Mouse (Mus musculus) heart, postnatal 0 days (tissue): ENCODE data around the gene Gm49373. TPM values are rescaled to one million over a fixed set of nuclear protein-coding genes. Genes with fewer than 3 reads are reported as not detected.

Experiments
- ATAC-seq: fragments of 200-750 bp; cut with Nextera tagmentation; 2 replicates; pipeline ENCODE4 v1.8.0; 2017; ENCODE audit warnings: low read depth, moderate number of reproducible peaks, moderate library complexity; ENCODE audit not compliant: insufficient read depth
- DNase-seq: peaks from one replicate; pipeline ENCODE4 v3.0.0-alpha.2; 2016; ENCODE audit warnings: low spot score
- H3K27ac ChIP-seq: fragments of 300-500 bp; sonication (generic); 2 replicates; pipeline ENCODE4 v1.5.1; 2014; ENCODE audit warnings: low read depth, mild to moderate bottlenecking
- H3K27me3 ChIP-seq: fragments of 300-500 bp; sonication (generic); 2 replicates; pipeline ENCODE4 v1.6.1; 2014; ENCODE audit warnings: low read length, mixed read lengths; ENCODE audit not compliant: control insufficient read depth, insufficient read depth
- H3K36me3 ChIP-seq: fragments of 300-500 bp; sonication (generic); replicated peaks from 2 replicates; pipeline ENCODE4 v1.6.1; 2014; ENCODE audit warnings: low read length, mixed read lengths; ENCODE audit not compliant: control insufficient read depth, insufficient read depth
- H3K4me1 ChIP-seq: fragments of 300-500 bp; sonication (generic); 2 replicates; pipeline ENCODE4 v1.6.1; 2014; ENCODE audit warnings: antibody characterized with exemption; ENCODE audit not compliant: control insufficient read depth, insufficient read depth
- H3K4me2 ChIP-seq: fragments of 300-500 bp; sonication (generic); 2 replicates; pipeline ENCODE4 v1.6.1; 2014; ENCODE audit warnings: low read depth, mild to moderate bottlenecking, low read length, moderate library complexity
- H3K4me3 ChIP-seq: fragments of 300-500 bp; sonication (generic); 2 replicates; pipeline ENCODE4 v1.5.1; 2014; ENCODE audit warnings: low read depth, low read length
- H3K9ac ChIP-seq: fragments of 300-500 bp; sonication (generic); replicated peaks from 2 replicates; pipeline ENCODE4 v1.6.1; 2014; ENCODE audit warnings: low read depth, low read length, mixed read lengths
- H3K9me3 ChIP-seq: fragments of 300-500 bp; sonication (generic); replicated peaks from 2 replicates; pipeline ENCODE4 v1.6.1; 2016; ENCODE audit warnings: low read length; ENCODE audit not compliant: control insufficient read depth
- CTCF ChIP-seq: IDR thresholded peaks from 2 replicates; pipeline ENCODE4 v1.5.1; 2016; ENCODE audit warnings: antibody characterized with exemption, control low read depth, low read depth
- EP300 ChIP-seq: IDR thresholded peaks from 2 replicates; pipeline ENCODE4 v1.6.1; 2016; ENCODE audit warnings: antibody characterized with exemption, low read depth
- WGBS: fragments of 180-500 bp; shearing (Covaris S2); extraction: QIAGEN DNeasy Blood & Tissue Kit; methylation state at CpG from one replicate; pipeline ENCODE4 v1.1.7; 2014; 5-methylcytosine and 5-hydroxymethylcytosine counted together
- microRNA counts: library from miRNA; unstranded; fragments of <30 nt; microRNA quantifications from one replicate; lab custom pipeline; 2015
- microRNA-seq: library from miRNA; unstranded; fragments of <30 nt; microRNA quantifications from one replicate; pipeline ENCODE4, GENCODE M21; 2016
- polyA plus RNA-seq: library from polyadenylated mRNA; unstranded; fragments of >200 nt; fragmentation: Nextera tagmentation; extraction: Ambion mirVana; gene quantifications from 2 replicates; pipeline ENCODE4 v1.2.1, GENCODE M21; 2015
- total RNA-seq: library from RNA; depleted of rRNA; stranded (reverse); fragments of >200 nt; gene quantifications from 2 replicates; pipeline ENCODE4 v1.2.3, GENCODE M21; 2014; ENCODE audit warnings: low replicate concordance; rRNA removed

Gm49373 gene
- total and polyA plus RNA-seq, 2 experiments from 2014 or later, result 0.18 TPM; not detected in 1

DNA sequence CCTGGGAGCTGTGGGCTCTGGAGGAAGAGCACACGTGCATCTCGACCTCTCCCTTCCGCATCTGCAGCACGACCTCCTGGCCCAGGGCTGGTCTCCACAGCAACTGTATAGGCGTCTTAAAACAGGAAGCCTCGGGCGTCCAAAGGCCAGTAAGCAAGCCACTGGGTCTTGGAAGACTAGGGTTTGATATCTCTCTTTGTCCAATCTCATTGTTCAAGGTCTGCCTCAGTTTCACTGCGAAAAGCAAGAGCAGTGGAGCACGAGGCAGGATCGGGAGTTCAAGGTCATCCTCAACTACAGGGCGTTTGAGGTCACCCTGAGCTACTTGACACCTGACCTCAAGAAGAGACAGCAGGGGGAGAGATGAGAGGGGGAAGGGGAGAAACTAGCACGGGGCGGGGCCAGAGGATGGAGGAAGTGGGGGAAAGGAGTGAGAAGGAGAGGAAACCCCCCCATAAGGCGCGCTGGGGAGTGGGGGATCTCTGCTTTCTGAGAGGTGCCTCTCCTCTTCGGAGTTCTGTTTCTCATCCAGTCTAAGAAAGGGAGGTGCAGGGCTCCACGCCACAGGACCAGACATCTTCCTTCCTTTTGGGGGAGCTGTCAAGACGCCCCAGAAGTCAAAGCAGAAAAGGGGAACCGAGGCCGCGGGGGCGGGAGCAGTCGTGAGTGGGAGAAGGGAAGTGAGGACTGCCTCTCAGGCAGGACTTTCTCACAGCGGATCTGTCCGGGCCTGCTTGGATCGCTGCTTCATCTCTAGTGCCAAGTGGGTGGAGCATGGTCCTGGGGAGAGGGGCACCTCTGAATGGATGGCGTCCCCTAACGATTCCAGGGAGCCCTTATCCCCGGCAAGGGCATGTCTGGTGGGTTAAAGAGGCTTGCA lies 58.0 kb downstream of the Gm49373 start:
- WGBS, result 4% methylated on average over 29 of the region's 29 CpGs
- H3K9ac ChIP-seq, result no peak overlapping the region
- H3K27me3 ChIP-seq, result peaks cover 28% of the 10 kb centered on the region
- TF ChIP-seq CTCF (no peak), EP300 (no peak)
- peak overlapping the region; percentile 58 for H3K4me2 ChIP-seq
- no peaks in the 10 kb centered on the region for H3K9me3 ChIP-seq
- peak; percentile 63 for ATAC-seq
- no peaks in the 10 kb centered on the region; the same call in 1 of the 2 replicates for H3K4me1 ChIP-seq
- H3K4me3 ChIP-seq, result peak overlapping the region; percentile 43
- peak; percentile 44 for DNase-seq
- no peaks in the 10 kb centered on the region for H3K36me3 ChIP-seq
- peak overlapping the region; percentile 54 for H3K27ac ChIP-seq

MicroRNAs within 50 kb of the gene (microRNA counts, 519-probe panel; counts per million panel counts)
- microRNA mmu-miR-1900 (lab: Ali Mortazavi, UCI), result not detected

Small RNAs within 50 kb of the gene (microRNA-seq; reads per million reads assigned to microRNA genes)
- gene Mir1900 (not detected), gene Mir7082 (not detected)

Other genes with a start within 250 kb of the Gm49373 start
- 4.0 and 6.8 TPM in 2 replicates for gene A230050P20Rik, start 204.5 kb downstream of the Gm49373 start, total RNA-seq
- gene A230050P20Rik, start 204.5 kb downstream of the Gm49373 start, polyA plus RNA-seq, result 4.9 and 5.3 TPM in 2 replicates
- gene Angptl6, start 193.4 kb downstream of the Gm49373 start, total RNA-seq, result 0.43 TPM in 1 of 2 replicates, not detected in the other
- gene Angptl6, start 193.4 kb downstream of the Gm49373 start, polyA plus RNA-seq, result 2.0 and 2.3 TPM in 2 replicates
- 17.4 and 21.2 TPM in 2 replicates for gene Ppan, start 184.9 kb downstream of the Gm49373 start, total RNA-seq
- 15.2 and 16.9 TPM in 2 replicates for gene Ppan, start 184.9 kb downstream of the Gm49373 start, polyA plus RNA-seq
- gene Eif3g, start 174.5 kb downstream of the Gm49373 start, total RNA-seq, result 74.5 and 86.8 TPM in 2 replicates
- gene Eif3g, start 174.5 kb downstream of the Gm49373 start, polyA plus RNA-seq, result 161 and 172 TPM in 2 replicates
- 27.4 and 56.9 TPM in 2 replicates for gene Dnmt1, start 113.2 kb downstream of the Gm49373 start, total RNA-seq
- gene Dnmt1, start 113.2 kb downstream of the Gm49373 start, polyA plus RNA-seq, result 15.4 and 16.1 TPM in 2 replicates
- 6.9 and 7.4 TPM in 2 replicates for gene S1pr2, start 96.3 kb downstream of the Gm49373 start, total RNA-seq
- 8.5 and 8.6 TPM in 2 replicates for gene S1pr2, start 96.3 kb downstream of the Gm49373 start, polyA plus RNA-seq
- gene Mrpl4, start 70.4 kb downstream of the Gm49373 start, total RNA-seq, result 239 and 285 TPM in 2 replicates
- gene Mrpl4, start 70.4 kb downstream of the Gm49373 start, polyA plus RNA-seq, result 193 and 195 TPM in 2 replicates
- 16.2 and 19.1 TPM in 2 replicates for gene Icam1, start 57.1 kb downstream of the Gm49373 start, total RNA-seq
- gene Icam1, start 57.1 kb downstream of the Gm49373 start, polyA plus RNA-seq, result 9.0 and 10.6 TPM in 2 replicates
- 2.4 TPM in 1 of 2 replicates, not detected in the other for gene Icam4, start 43.7 kb downstream of the Gm49373 start, total RNA-seq
- 1.3 and 1.6 TPM in 2 replicates for gene Icam4, start 43.7 kb downstream of the Gm49373 start, polyA plus RNA-seq
- not detected in 2 replicates for gene Icam5, start 41.0 kb downstream of the Gm49373 start, total RNA-seq
- 0.04 TPM in 1 of 2 replicates, not detected in the other for gene Icam5, start 41.0 kb downstream of the Gm49373 start, polyA plus RNA-seq
- gene Zglp1, start 6.0 kb downstream of the Gm49373 start, total RNA-seq, result not detected in 2 replicates
- 0.30 TPM in 1 of 2 replicates, not detected in the other for gene Zglp1, start 6.0 kb downstream of the Gm49373 start, polyA plus RNA-seq
- 63.8 and 79.5 TPM in 2 replicates for gene Fdx1l, start 518 bp upstream of the Gm49373 start, total RNA-seq
- gene Fdx1l, start 518 bp upstream of the Gm49373 start, polyA plus RNA-seq, result 51.1 and 51.6 TPM in 2 replicates
- gene Gm38431, start 18.9 kb upstream of the Gm49373 start, total RNA-seq, result 0.66 and 1.6 TPM in 2 replicates
- gene Gm38431, start 18.9 kb upstream of the Gm49373 start, polyA plus RNA-seq, result 0.34 TPM in 2 replicates
- 40.8 and 48.3 TPM in 2 replicates for gene Raver1, start 18.9 kb upstream of the Gm49373 start, total RNA-seq
- 15.5 and 15.9 TPM in 2 replicates for gene Raver1, start 18.9 kb upstream of the Gm49373 start, polyA plus RNA-seq
- gene Tyk2, start 58.1 kb upstream of the Gm49373 start, total RNA-seq, result 16.7 and 17.9 TPM in 2 replicates
- 7.7 and 8.3 TPM in 2 replicates for gene Tyk2, start 58.1 kb upstream of the Gm49373 start, polyA plus RNA-seq
- gene Cdc37, start 76.9 kb upstream of the Gm49373 start, total RNA-seq, result 32.9 and 50.1 TPM in 2 replicates
- gene Cdc37, start 76.9 kb upstream of the Gm49373 start, polyA plus RNA-seq, result 176 and 183 TPM in 2 replicates
- 10.2 and 14.6 TPM in 2 replicates for gene Pde4a, start 92.6 kb upstream of the Gm49373 start, total RNA-seq
- gene Pde4a, start 92.6 kb upstream of the Gm49373 start, polyA plus RNA-seq, result 16.6 and 17.5 TPM in 2 replicates
- gene Keap1, start 166.3 kb upstream of the Gm49373 start, total RNA-seq, result 67.9 and 79.0 TPM in 2 replicates
- 42.7 and 45.7 TPM in 2 replicates for gene Keap1, start 166.3 kb upstream of the Gm49373 start, polyA plus RNA-seq
- gene S1pr5, start 175.3 kb upstream of the Gm49373 start, total RNA-seq, result not detected in 2 replicates
- 0.10 and 0.15 TPM in 2 replicates for gene S1pr5, start 175.3 kb upstream of the Gm49373 start, polyA plus RNA-seq
- gene Atg4d, start 192.2 kb upstream of the Gm49373 start, total RNA-seq, result 41.2 and 67.4 TPM in 2 replicates
- gene Atg4d, start 192.2 kb upstream of the Gm49373 start, polyA plus RNA-seq, result 53.6 and 56.1 TPM in 2 replicates
- gene Kri1, start 214.9 kb upstream of the Gm49373 start, total RNA-seq, result 7.0 and 16.3 TPM in 2 replicates
- gene Kri1, start 214.9 kb upstream of the Gm49373 start, polyA plus RNA-seq, result 5.9 and 9.1 TPM in 2 replicates
- 67.4 and 103 TPM in 2 replicates for gene Cdkn2d, start 218.3 kb upstream of the Gm49373 start, total RNA-seq
- gene Cdkn2d, start 218.3 kb upstream of the Gm49373 start, polyA plus RNA-seq, result 65.8 and 67.5 TPM in 2 replicates
- gene Ap1m2, start 239.2 kb upstream of the Gm49373 start, total RNA-seq, result 0.46 and 0.57 TPM in 2 replicates
- 0.15 TPM in 1 of 2 replicates, not detected in the other for gene Ap1m2, start 239.2 kb upstream of the Gm49373 start, polyA plus RNA-seq
- 44.0 and 84.8 TPM in 2 replicates for gene Slc44a2, start 247.6 kb upstream of the Gm49373 start, total RNA-seq
- gene Slc44a2, start 247.6 kb upstream of the Gm49373 start, polyA plus RNA-seq, result 45.0 and 46.5 TPM in 2 replicates